Mouse (Mus musculus) kidney, postnatal 4 days (tissue): ENCODE results near the gene Robo1.
A peak's percentile ranks its signal among the peaks of the same experiment; 100 is the strongest.

Experiments used
- DNase-seq, 2 experiments: peaks; one replicate each; pipeline ENCODE4 v3.0.0; 2021; ENCODE audit warnings: mixed read lengths in 2 of 2

Gene Robo1

GRCm38 (mm10) chr16:72834266-72834665 is 526.2 kb downstream of the Robo1 start:
- no peak for DNase-seq

GRCm38 (mm10) chr16:72839031-72839430 is 530.9 kb downstream of the Robo1 start:
- DNase-seq, result no peak

GRCm38 (mm10) chr16:72841066-72841465 is 533.0 kb downstream of the Robo1 start:
- no peak for DNase-seq

GRCm38 (mm10) chr16:72854101-72854500 is 546.0 kb downstream of the Robo1 start:
- no peak for DNase-seq

- no peak for DNase-seq
Observed at GRCm38 (mm10) chr16:72854809-72855503, 546.9 kb downstream of the Robo1 start.

- DNase-seq, result no peak
Observed at GRCm38 (mm10) chr16:72861707-72862277, 553.7 kb downstream of the Robo1 start.

GRCm38 (mm10) chr16:72866011-72866410 is 557.9 kb downstream of the Robo1 start:
- no peak for DNase-seq

- no peak for DNase-seq
Observed at GRCm38 (mm10) chr16:72874934-72875732, 567.0 kb downstream of the Robo1 start.

GRCm38 (mm10) chr16:72888108-72888507 is 580.0 kb downstream of the Robo1 start:
- DNase-seq, result peak; percentile 21 to 25

GRCm38 (mm10) chr16:72889401-72889800 is 581.3 kb downstream of the Robo1 start:
- DNase-seq, result no peak

GRCm38 (mm10) chr16:72897125-72897524 is 589.0 kb downstream of the Robo1 start:
- no peak for DNase-seq

- no peak for DNase-seq
Observed at GRCm38 (mm10) chr16:72908895-72909294, 600.8 kb downstream of the Robo1 start.

GRCm38 (mm10) chr16:72913134-72913533 is 605.0 kb downstream of the Robo1 start:
- DNase-seq, result peak; percentile 75 to 80

GRCm38 (mm10) chr16:72914068-72914630 is 606.0 kb downstream of the Robo1 start:
- DNase-seq, result no peak

- no peak for DNase-seq
Observed at GRCm38 (mm10) chr16:72920013-72920412, 611.9 kb downstream of the Robo1 start.

- peak; percentile 83 to 88 for DNase-seq
Observed at GRCm38 (mm10) chr16:72924423-72925224, 616.5 kb downstream of the Robo1 start.

- peak; percentile 34 to 38 for DNase-seq
Observed at GRCm38 (mm10) chr16:72928525-72929122, 620.5 kb downstream of the Robo1 start.

- DNase-seq, result peak; percentile 74 to 78
Observed at GRCm38 (mm10) chr16:72930871-72931270, 622.8 kb downstream of the Robo1 start.

GRCm38 (mm10) chr16:72934908-72935307 is 626.8 kb downstream of the Robo1 start:
- no peak for DNase-seq

GRCm38 (mm10) chr16:72937183-72937582 is 629.1 kb downstream of the Robo1 start:
- DNase-seq, result no peak

- DNase-seq, result no peak
Observed at GRCm38 (mm10) chr16:72939862-72940261, 631.8 kb downstream of the Robo1 start.

- DNase-seq, result no peak
Observed at GRCm38 (mm10) chr16:72940786-72941185, 632.7 kb downstream of the Robo1 start.
